Mouse (Mus musculus): ENCODE results near the gene A030005L19Rik. TPM values are rescaled to one million over a fixed set of nuclear protein-coding genes. Genes with fewer than 3 reads are reported as not detected.

A030005L19Rik gene
- not detected in 2 replicates for polyA plus RNA-seq (2015; fragmentation: Nextera tagmentation; extraction: Ambion mirVana)

GRCm38 (mm10) chr1:82913025-82913424, at the start of gene A030005L19Rik:
TSS of gene A030005L19Rik (plus strand) at chr1:82913325.
- DNase-seq (ENCODE audit: low spot score): no peak
- Histone ChIP-seq H3K4me1 (ENCODE audit: insufficient read depth, low read depth, low read length) (no peaks in the 10 kb centered on the region), H3K36me3 (ENCODE audit: insufficient read depth, low read length) (no peaks in the 10 kb centered on the region), H3K4me2 (replicated peaks; ENCODE audit: low read depth, low read length) (no peak within 1 kb of the TSS), H3K27ac (ENCODE audit: low read length) (no peak within 1 kb of the TSS), H3K9me3 (ENCODE audit: low read length) (no peaks in the 10 kb centered on the region), H3K27me3 (replicated peaks; ENCODE audit: insufficient read depth, low read length) (no peaks in the 10 kb centered on the region), H3K4me3 (ENCODE audit: low read depth, low read length) (no peak within 1 kb of the TSS), H3K9ac (replicated peaks; ENCODE audit: low read depth) (no peak within 1 kb of the TSS)
- WGBS: 81% methylated on average over 3 of the region's 3 CpGs
- no peak for ATAC-seq
- no peak for TF ChIP-seq EP300 (IDR thresholded peaks at IDR 0.05)
- TF ChIP-seq CTCF (IDR thresholded peaks at IDR 0.05): peak; percentile 45

GRCm38 (mm10) chr1:82870202-82870601, 42.9 kb upstream of the A030005L19Rik start:
- DNase-seq (ENCODE audit: low spot score) (no peak), ATAC-seq (no peak)
- H3K4me3 ChIP-seq (ENCODE audit: low read depth, low read length): no peak overlapping the region
- H3K4me1 ChIP-seq (ENCODE audit: insufficient read depth, low read depth, low read length): no peaks in the 10 kb centered on the region
- no peaks in the 10 kb centered on the region; the same call in 1 of the 2 replicates for H3K36me3 ChIP-seq (ENCODE audit: insufficient read depth, low read length)
- H3K9ac ChIP-seq (replicated peaks; ENCODE audit: low read depth): no peak overlapping the region
- no peak overlapping the region for H3K27ac ChIP-seq (ENCODE audit: low read length)
- H3K9me3 ChIP-seq (ENCODE audit: low read length): no peaks in the 10 kb centered on the region
- H3K27me3 ChIP-seq (replicated peaks; ENCODE audit: insufficient read depth, low read length): no peaks in the 10 kb centered on the region
- no peak overlapping the region for H3K4me2 ChIP-seq (replicated peaks; ENCODE audit: low read depth, low read length)
- WGBS: 86% methylated on average over 3 of the region's 3 CpGs
- TF ChIP-seq EP300 (IDR thresholded peaks at IDR 0.05) (no peak), CTCF (IDR thresholded peaks at IDR 0.05) (no peak)

GRCm38 (mm10) chr1:82879172-82879571, 34.0 kb upstream of the A030005L19Rik start:
- Histone ChIP-seq H3K4me1 (ENCODE audit: insufficient read depth, low read depth, low read length) (no peaks in the 10 kb centered on the region), H3K4me2 (replicated peaks; ENCODE audit: low read depth, low read length) (no peak overlapping the region), H3K27ac (ENCODE audit: low read length) (no peak overlapping the region), H3K9ac (replicated peaks; ENCODE audit: low read depth) (no peak overlapping the region), H3K9me3 (ENCODE audit: low read length) (no peaks in the 10 kb centered on the region), H3K36me3 (ENCODE audit: insufficient read depth, low read length) (peaks cover 10% of the 10 kb centered on the region), H3K27me3 (replicated peaks; ENCODE audit: insufficient read depth, low read length) (no peaks in the 10 kb centered on the region), H3K4me3 (ENCODE audit: low read depth, low read length) (no peak overlapping the region)
- DNase-seq (ENCODE audit: low spot score) (no peak), ATAC-seq (no peak)
- 73% methylated on average over 2 of the region's 2 CpGs for WGBS
- TF ChIP-seq CTCF (IDR thresholded peaks at IDR 0.05): no peak
- TF ChIP-seq EP300 (IDR thresholded peaks at IDR 0.05): no peak

- no peak for TF ChIP-seq EP300 (IDR thresholded peaks at IDR 0.05)
- TF ChIP-seq CTCF (IDR thresholded peaks at IDR 0.05): no peak
- H3K9ac ChIP-seq (replicated peaks; ENCODE audit: low read depth): no peak overlapping the region
- WGBS: 89% methylated on average over 8 of the region's 8 CpGs
- no peak overlapping the region for H3K27ac ChIP-seq (ENCODE audit: low read length)
- peaks cover 13% of the 10 kb centered on the region for H3K36me3 ChIP-seq (ENCODE audit: insufficient read depth, low read length)
- DNase-seq (ENCODE audit: low spot score): no peak
- H3K27me3 ChIP-seq (replicated peaks; ENCODE audit: insufficient read depth, low read length): no peaks in the 10 kb centered on the region
- no peaks in the 10 kb centered on the region for H3K9me3 ChIP-seq (ENCODE audit: low read length)
- H3K4me1 ChIP-seq (ENCODE audit: insufficient read depth, low read depth, low read length): no peaks in the 10 kb centered on the region
- H3K4me3 ChIP-seq (ENCODE audit: low read depth, low read length): no peak overlapping the region
- no peak overlapping the region for H3K4me2 ChIP-seq (replicated peaks; ENCODE audit: low read depth, low read length)
- ATAC-seq: no peak
Measured at GRCm38 (mm10) chr1:82880196-82880595, 32.9 kb upstream of the A030005L19Rik start.

- Histone ChIP-seq H3K36me3 (ENCODE audit: insufficient read depth, low read length) (peaks cover 7% of the 10 kb centered on the region; the same call in 1 of the 2 replicates), H3K4me1 (ENCODE audit: insufficient read depth, low read depth, low read length) (no peaks in the 10 kb centered on the region), H3K9me3 (ENCODE audit: low read length) (no peaks in the 10 kb centered on the region), H3K4me2 (replicated peaks; ENCODE audit: low read depth, low read length) (no peak overlapping the region), H3K9ac (replicated peaks; ENCODE audit: low read depth) (no peak overlapping the region), H3K27ac (ENCODE audit: low read length) (no peak overlapping the region), H3K4me3 (ENCODE audit: low read depth, low read length) (no peak overlapping the region), H3K27me3 (replicated peaks; ENCODE audit: insufficient read depth, low read length) (no peaks in the 10 kb centered on the region)
- ATAC-seq (no peak), DNase-seq (ENCODE audit: low spot score) (no peak)
- TF ChIP-seq EP300 (IDR thresholded peaks at IDR 0.05): no peak
- 91% methylated on average over 7 of the region's 7 CpGs for WGBS
Measured at GRCm38 (mm10) chr1:82893269-82893668, 19.9 kb upstream of the A030005L19Rik start.

GRCm38 (mm10) chr1:82900567-82900966, 12.6 kb upstream of the A030005L19Rik start:
- Histone ChIP-seq H3K4me2 (replicated peaks; ENCODE audit: low read depth, low read length) (no peak overlapping the region), H3K9me3 (ENCODE audit: low read length) (no peaks in the 10 kb centered on the region), H3K9ac (replicated peaks; ENCODE audit: low read depth) (no peak overlapping the region), H3K4me1 (ENCODE audit: insufficient read depth, low read depth, low read length) (no peaks in the 10 kb centered on the region), H3K36me3 (ENCODE audit: insufficient read depth, low read length) (peaks cover 10% of the 10 kb centered on the region; the same call in 1 of the 2 replicates), H3K27ac (ENCODE audit: low read length) (no peak overlapping the region), H3K27me3 (replicated peaks; ENCODE audit: insufficient read depth, low read length) (no peaks in the 10 kb centered on the region), H3K4me3 (ENCODE audit: low read depth, low read length) (no peak overlapping the region)
- DNase-seq (ENCODE audit: low spot score) (no peak), ATAC-seq (no peak)
- TF ChIP-seq CTCF (IDR thresholded peaks at IDR 0.05) (no peak), EP300 (IDR thresholded peaks at IDR 0.05) (no peak)
- 96% methylated on average over 1 of the region's 1 CpGs for WGBS

- ATAC-seq (no peak), DNase-seq (ENCODE audit: low spot score) (no peak)
- Histone ChIP-seq H3K27me3 (replicated peaks; ENCODE audit: insufficient read depth, low read length) (no peaks in the 10 kb centered on the region), H3K9ac (replicated peaks; ENCODE audit: low read depth) (no peak overlapping the region), H3K4me3 (ENCODE audit: low read depth, low read length) (no peak overlapping the region), H3K36me3 (ENCODE audit: insufficient read depth, low read length) (peaks cover 10% of the 10 kb centered on the region; the same call in 1 of the 2 replicates), H3K4me1 (ENCODE audit: insufficient read depth, low read depth, low read length) (no peaks in the 10 kb centered on the region), H3K27ac (ENCODE audit: low read length) (no peak overlapping the region), H3K9me3 (ENCODE audit: low read length) (no peaks in the 10 kb centered on the region), H3K4me2 (replicated peaks; ENCODE audit: low read depth, low read length) (no peak overlapping the region)
- WGBS: 96% methylated on average over 3 of the region's 3 CpGs
- TF ChIP-seq CTCF (IDR thresholded peaks at IDR 0.05): no peak
- TF ChIP-seq EP300 (IDR thresholded peaks at IDR 0.05): no peak
Measured at GRCm38 (mm10) chr1:82901201-82901600, 11.9 kb upstream of the A030005L19Rik start.
